Mouse (Mus musculus): ENCODE results near the gene Nup133. TPM values are rescaled to one million over a fixed set of nuclear protein-coding genes. Genes with fewer than 3 reads are reported as not detected.

Nup133 gene
- total RNA-seq, 4 experiments from 2014 or later: 23.7 to 29.5 (median 26.1) TPM

DNA sequence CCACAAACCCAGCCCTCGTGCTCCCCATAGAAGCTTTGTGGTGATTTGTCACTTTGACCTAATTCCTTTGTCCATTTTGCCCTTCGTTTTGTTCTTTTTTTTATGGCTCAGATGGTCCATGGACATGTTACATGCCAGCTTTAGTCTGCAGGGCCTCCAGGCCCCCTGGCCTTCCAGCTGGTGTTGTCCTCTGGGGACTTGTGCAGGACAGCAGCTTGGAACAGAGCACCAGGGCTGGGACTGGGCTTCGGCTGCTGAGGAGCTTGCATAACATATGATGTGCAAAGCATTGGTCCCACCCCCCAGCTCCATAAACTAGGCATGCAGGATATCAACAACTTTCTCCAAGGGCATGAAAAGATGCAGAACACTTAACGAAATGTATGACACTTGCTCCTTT is 59.3 kb downstream of the Nup133 start:
- DNase-seq (ENCODE audit: low spot score in 2 of 2): no peak

DNA sequence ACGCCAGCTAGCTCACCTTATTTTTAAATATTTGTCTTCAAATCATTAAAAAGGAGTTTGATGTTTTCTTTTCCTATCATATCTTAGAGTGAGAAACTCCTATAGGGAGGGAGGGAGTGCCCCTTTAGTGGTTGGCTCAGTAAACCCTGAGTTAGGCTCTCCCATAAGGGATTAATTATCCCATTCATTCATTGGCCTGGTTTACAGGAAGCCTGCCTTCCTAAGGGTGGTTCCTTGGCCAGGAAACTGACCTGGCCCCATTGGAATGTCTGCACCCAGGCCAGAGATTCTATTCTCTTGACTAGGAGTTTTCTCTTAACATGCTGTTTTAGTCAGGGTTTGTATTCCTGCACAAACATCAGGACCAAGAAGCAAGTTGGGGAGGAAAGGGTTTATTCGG is 61.1 kb downstream of the Nup133 start:
- no peak for DNase-seq (ENCODE audit: low spot score in 2 of 2)

DNA sequence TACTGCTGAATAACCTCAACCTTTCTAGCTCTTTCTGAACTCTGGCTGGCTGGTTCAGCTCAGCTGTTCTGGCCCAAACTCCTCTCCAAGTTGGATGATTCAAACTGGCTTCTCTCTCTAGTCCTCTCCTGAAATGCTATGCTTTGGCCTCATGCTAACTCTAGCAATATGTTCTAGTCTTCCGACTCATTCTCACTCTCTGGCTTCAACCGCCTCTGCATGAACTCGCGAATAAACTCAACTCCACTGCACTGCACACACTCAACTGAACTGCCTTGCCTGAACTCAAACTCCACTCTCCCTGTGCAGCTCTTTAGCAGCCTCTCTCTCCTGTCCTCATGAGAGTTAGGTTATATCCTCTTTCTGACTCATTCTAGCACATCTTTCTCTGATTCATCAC is 61.9 kb downstream of the Nup133 start:
- no peak for DNase-seq (ENCODE audit: low spot score in 2 of 2)

DNA sequence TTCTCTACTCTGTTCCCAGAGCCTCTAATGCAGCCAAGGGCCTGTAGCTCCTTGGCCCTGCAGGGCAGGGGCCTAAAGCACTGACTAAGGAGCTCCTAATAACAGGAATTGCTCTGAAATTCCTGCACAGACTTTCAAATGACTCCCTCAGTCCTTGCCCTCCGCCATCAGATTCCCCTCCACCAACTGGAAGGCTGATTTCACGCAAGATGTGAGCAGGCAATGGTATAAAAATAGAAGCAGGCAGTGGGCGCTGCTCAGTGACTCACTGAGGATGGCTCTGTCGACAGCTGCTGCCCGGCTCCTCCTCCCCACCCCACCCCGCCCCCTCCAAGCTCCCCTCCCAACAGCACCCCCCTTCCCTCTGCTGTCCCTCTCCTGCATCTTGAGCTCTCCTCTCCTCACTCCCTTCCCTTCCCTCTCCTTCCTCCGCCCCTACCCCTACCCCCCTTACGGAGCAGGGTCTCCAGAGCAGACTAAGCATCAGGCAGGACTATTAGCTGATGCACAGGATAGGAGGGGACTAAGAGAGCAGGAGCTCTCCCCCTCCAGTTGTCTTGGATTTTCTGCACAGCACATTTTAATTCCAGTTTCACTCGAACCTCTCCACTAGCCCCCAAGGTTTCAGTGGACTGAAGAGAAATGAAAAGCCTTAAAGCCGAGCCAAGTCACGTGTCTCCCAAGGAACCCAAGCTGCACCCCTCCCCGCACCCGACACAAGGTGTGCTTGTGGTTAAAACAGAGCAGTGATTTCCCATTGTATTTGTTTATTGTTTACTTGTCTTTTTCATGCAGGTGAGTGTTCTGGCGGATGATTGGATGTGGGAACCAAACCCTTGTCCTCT is 64.1 kb downstream of the Nup133 start:
- DNase-seq (ENCODE audit: low spot score in 2 of 2): peak in 1 of 2 experiments; percentile 90

DNA sequence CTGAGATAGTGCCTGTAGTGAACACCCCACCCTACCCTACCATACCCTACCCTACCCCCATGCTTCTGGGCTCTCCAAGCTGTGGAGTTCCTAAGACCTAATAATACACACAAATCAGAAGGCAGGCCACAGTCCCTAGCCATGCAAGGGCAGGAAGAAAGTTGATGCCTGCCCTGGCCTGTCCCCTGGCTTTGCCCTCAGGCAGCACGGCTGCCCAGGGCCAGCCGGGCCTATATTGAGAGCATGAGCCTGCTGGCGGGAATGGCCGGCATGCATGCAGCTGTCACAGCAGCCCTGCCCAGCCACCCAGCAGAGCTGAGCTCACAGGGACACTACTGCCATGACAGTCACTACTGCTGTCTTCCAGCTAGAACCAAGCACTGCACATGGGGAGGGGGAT is 66.0 kb downstream of the Nup133 start:
- DNase-seq (ENCODE audit: low spot score in 2 of 2): no peak

DNA sequence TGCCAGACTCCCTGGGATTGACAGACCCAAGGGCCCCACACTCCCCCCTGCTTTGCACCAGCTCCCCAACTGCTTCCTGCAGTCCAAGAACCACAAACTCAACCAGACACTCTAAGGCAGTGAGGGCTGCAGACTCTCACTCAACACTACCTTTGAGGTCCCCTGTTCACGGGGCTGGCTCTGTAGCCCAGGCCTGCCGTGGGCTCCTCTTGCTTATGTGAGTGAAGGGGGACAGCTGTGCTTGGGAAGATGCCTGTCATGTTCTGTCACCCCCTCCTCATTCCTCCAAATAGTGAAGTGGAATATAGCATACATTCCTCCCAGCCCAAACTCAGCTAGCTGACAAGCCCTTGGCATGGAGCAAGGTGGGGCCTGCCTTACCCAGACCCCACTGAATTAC is 66.7 kb downstream of the Nup133 start:
- DNase-seq (ENCODE audit: low spot score in 2 of 2): no peak

DNA sequence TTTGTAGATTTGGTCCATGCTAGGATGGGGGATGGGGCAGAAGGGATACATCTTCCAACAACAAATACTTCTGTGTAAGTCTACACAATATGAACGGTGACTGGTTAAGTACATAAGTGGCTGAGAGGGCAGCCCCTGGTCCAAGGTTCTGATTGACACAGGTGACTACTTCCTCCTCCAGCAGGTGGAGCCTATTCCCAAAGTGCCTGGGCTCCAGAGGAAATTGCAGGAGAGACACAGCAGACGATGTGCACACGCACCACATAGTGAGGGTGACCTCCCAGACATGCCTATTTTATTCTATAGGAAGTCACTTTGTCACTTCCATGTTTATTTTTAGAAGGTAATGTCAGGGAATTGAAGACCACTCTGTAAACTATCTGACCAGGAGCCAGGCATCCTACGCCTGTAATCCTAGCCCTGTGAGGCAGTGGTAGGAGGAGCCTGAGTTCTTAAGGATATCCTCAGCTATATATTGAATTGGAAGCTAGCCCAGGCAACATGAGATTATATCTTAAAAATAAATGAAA is 68.2 kb downstream of the Nup133 start:
- no peak for DNase-seq (ENCODE audit: low spot score in 2 of 2)

DNA sequence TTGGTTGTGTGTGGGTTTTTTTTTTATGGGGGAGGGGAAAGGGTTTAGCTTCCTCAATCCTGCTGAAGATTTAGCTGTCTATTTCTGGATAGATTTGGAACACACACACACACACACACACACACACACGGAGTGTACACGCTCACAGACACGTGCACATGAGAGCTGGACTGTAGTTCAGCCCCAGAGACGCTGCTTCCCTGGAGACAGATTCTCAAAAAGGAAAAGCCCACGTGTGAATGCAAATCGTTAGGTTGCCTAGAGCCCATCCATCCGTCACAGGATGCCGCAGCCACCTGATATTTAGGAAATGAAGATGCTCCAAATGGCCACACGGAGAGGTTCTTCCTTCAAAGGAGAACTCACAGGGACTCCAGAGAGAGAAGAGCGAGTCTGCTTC is 68.8 kb downstream of the Nup133 start:
- DNase-seq (ENCODE audit: low spot score in 2 of 2): peak; percentile 45 to 92

DNA sequence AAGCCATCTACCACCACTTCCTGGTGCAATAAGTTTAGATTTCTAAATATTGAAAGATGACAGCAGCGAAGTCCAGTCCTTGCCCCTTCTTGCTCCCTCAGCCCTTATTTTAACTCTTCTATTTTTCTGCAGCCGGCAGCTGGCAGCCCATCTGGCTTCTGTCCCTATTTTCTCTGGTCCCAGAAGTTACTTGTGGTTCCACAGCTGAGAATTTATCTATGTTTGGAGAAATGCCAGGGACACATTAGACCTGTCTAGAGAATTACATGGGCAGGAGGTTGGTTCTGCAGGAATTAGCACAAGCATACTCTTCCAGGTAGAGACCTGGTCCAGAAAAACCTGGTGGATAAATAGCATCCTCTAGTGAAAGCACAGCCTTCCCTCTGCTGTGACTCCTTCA is 71.2 kb downstream of the Nup133 start:
- DNase-seq (ENCODE audit: low spot score in 2 of 2): no peak

DNA sequence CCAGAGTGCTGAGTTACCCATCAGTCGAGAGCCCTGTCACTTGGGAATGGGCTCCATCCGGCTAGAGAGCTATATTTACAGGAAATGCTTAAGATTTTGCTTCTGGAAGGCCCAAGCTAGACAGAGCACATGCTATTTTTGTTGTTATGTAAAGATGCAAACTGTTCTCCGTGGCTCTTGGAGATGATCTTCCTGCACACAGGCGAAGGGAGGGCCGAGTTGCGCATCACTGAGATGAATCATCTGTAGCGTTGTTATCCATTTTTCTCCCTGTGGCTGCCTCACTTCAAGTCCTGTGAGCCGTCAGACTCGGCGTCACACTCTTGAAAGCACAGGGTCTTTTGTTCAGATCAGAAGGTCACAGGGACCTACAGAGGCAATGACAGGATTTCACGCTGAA is 74.7 kb downstream of the Nup133 start:
- peak in 1 of 2 experiments; percentile 75 for DNase-seq (ENCODE audit: low spot score in 2 of 2)

DNA sequence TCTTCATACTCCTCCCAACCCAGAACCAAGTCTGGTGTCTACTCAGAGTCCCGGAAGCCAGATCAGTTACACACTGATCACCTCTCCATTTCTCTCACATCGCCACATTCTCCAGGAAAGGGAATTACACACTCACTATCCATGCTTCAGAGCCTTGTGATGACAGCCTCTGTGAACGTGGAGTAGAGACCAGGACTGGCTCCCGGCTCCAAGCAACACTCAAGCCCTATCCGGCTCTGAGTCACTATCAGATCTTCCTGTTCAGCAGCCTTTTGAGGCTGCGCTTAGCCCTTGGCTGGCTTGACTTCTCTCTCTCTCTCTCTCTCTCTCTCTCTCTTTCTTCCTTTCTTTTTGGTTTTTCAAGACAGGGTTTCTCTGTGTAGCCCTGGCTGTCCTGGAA is 75.7 kb downstream of the Nup133 start:
- DNase-seq (ENCODE audit: low spot score in 2 of 2): no peak

DNA sequence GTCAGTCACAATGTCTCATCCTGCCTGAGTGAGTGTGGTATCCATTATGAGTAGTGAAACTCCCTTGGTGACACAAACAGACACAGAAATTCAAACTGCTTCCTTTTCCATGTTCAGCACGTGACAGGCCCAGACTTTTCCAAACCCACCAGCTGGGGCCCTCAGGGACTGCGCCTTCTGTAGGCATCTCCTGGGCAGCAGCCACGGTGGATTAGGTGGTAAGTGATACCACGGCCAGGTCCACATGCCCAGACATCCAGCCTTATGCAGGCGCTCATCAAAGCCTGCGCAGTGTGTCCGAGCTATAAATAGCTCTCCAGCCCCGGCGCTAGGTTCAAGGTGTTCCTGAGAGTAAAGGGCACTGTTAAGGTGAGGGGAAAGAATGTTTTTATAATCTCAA is 77.0 kb downstream of the Nup133 start:
- DNase-seq (ENCODE audit: low spot score in 2 of 2): no peak

DNA sequence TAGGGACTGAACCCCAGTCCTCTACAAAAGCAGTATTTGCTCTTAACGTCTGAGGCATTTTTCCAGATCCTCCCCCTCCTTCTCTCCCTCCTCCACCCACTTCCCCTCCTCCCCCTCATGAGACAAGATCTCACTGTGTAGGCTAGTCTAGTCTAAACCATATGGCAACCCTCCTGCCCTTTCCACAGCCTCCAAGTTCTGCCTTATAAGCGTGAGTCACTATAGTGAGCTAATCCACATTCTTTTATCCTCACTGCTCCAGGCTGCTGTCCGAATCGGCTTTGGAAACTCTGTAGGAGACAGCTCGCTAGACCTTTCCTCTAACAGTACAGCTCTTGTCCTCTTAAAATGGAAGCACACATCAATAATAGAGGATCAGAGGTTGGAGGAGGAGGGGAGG is 82.1 kb downstream of the Nup133 start:
- no peak for DNase-seq (ENCODE audit: low spot score in 2 of 2)

DNA sequence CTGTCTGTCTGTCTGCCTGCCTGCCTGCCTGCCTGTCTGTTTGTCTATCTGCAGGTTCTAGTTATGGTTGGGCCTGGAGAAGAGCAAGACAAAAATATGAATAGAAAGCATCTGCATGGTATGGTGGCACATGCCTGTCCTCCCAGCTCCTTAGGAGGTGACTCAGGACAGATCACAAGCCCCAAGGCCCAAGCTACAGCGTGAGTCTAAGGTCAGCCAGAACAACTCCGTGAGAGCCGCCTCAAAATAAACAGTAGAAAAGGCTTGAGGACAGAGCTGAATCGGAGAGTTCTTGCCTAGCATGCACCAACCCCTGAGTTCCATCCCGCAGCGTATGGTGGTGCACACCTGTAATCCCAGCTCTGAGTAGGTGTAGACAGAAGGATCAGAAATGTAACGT is 83.3 kb downstream of the Nup133 start:
- DNase-seq (ENCODE audit: low spot score in 2 of 2): no peak

DNA sequence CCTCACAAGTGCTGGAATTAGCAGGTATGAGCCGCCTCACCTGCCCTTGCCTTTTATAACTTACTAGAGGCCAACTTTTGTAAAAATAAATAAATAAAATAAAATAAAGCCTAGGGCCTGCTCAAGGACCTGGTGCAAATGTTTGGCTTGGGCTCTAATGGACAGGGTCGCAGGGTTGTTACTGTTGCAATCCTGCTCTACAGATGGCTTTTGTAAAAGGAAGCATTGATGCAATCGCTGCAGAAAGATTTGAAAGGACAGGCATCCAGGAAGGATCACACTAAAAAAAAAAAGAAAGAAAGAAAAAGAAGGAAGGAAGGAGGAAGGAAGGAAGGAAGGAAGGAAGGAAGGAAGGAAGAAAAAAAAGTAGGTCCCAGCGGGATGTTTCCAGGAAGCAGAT is 88.7 kb downstream of the Nup133 start:
- no peak for DNase-seq (ENCODE audit: low spot score in 2 of 2)

DNA sequence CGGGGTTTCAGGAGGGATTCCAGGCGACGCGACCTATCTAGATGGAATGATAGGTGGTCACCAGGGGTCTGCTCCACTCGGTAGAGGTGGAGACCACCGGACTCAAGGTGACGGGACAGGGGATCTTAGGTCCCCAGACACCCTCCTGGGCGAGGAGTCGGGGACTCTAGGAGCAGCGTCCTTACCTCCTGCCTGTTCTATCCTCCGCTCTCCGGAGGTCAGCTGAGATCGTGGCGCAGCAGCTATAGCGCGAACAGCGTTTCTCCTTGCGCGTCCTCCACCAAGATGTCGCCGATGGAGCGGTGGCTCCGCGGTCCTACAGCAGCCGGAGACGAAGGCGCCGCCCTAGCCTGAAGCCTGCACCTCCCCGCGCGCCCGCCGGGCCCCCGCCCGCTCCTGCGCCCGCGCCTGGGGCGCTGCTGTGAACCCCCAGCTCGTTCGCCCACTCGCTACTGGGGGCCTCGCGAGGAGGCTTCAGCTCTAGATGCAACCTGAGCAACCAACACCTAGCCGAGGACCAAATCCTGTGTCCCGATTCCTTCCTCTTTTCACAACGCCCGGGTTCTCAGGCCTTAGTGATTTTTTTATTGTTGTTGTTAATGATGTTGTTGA is 89.3 kb downstream of the Nup133 start, which contains the start of gene Ccsap:
TSS of gene Ccsap (minus strand) at position 562 of the 612 bp plus-strand sequence.
- peak; percentile 64 to 73 for DNase-seq (ENCODE audit: low spot score in 2 of 2)

DNA sequence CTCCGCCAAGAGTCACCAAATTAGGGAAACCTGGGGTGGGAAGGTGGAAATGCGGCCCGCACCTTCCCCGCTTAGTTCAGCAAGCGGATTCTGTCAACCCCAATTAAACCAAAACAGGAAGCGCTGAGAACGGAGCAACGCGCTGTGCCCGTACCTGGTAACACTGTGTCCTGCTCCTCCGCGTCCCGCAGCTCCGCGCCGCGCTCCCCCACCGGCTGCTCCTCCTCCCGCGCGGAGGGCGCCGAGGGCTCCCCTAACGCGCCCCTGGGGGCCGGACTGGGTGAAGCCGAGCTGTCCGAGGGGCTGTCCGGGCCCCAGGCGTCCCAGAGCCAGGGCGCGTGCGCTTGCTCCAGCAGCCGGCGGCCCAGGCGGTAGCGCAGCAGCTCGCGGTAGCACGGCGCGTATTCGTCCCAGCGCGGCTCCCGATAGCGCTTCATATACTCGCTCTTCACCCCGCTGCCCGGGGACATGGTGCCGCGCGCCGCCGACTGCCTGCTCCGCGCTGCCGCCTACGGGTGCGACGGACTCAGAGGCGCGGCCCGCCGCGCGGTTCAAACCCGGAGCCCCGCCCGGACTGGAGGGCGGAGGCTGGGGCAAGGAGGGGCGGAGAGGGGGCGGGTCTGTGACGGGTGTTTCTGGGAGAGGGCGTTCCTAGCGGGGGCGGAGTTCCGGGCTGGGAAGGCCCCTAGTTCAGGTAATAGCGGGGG is 90.0 kb downstream of the Nup133 start:
- DNase-seq (ENCODE audit: low spot score in 2 of 2): peak; percentile 78 to 91

DNA sequence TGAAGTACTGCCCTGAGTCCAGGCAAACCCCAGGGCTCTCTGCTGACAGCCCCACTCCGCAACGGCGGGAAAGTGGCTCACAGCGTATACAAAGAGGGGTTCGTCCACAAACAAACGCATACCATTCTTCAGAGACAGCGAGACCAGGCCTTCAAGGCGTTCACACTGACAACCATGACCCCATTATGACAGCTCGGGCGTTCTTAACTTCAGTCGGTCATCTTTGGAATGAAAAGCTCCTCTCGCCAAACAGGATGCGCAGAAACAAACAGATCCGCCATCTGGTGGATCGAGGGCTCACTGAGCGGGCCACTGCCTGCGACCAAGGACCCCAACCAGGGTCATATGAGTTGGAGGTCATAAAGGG is 90.5 kb downstream of the Nup133 start:
- DNase-seq (ENCODE audit: low spot score in 2 of 2): no peak

DNA sequence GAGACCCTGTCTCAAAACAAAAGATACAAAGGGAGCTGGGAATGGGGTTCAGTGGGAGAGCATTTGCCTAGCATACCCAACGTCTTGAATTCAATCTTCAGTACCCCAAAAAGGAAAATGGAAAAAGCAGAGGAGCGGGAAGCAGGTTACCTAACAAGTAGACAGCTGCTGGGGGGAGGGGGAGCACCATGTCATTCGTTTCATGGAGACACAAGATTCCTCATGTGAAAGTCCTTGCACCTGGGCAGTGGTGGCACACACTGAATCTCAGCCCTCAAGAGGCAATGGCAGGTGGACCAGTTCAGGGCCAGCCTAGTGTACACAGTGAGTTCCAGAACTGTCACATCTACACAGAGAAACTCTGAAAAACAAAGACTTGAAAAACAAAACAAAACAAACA is 91.7 kb downstream of the Nup133 start:
- no peak for DNase-seq (ENCODE audit: low spot score in 2 of 2)

DNA sequence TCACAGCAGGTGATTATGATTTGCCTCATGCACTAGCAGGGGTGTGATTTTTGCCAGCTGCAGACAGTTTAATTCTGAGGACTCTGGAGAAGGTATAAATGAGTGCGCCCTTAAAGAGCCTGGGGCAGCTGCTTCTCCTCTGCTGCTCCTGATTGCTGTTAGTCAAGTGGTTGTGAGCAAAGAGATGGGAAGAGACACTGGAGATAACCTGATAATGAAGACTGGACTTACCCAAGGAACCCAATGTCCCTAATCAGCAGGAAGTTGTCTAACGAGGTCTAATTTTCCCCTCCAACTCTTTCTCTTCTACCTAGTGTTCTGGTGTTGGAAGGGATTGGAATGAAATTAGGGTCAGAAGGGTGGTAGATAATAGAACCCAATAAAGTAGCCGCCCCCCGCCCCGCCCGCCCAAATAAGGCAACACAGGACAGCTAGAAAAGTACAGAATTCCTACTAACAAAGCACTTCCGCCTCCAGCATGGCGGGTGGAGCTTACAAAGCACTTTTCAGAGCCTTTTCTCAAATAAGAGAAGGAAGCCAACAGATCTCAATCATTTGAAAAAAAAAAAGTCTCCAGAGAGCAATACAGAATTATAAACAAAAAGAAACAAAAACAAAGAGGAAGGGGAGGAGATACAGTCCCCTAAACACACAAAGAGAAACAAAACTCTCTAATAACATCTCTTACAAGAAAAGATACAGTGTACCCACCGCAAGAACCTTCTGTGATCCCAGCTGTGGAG is 94.2 kb downstream of the Nup133 start:
- DNase-seq (ENCODE audit: low spot score in 2 of 2): no peak

DNA sequence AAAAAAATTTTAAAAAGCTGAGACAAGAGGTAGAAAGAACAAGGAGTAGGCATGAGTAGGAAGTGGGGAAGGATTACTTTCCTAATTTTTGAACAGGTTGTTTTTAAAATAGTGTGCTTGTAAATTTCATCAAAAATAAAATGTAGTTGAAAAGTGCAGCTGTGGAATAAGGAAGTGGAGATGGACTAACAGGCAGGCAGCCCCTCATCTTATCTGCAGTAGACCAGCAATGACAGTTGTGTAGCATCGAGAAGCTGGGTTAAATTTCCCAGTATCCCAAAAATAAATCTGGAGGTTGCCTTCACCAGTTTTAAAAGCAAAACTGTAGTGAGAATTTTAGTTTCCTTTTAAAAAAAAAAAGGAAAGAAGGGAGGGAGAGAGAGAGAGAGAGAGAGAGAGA is 94.8 kb downstream of the Nup133 start:
- no peak for DNase-seq (ENCODE audit: low spot score in 2 of 2)

DNA sequence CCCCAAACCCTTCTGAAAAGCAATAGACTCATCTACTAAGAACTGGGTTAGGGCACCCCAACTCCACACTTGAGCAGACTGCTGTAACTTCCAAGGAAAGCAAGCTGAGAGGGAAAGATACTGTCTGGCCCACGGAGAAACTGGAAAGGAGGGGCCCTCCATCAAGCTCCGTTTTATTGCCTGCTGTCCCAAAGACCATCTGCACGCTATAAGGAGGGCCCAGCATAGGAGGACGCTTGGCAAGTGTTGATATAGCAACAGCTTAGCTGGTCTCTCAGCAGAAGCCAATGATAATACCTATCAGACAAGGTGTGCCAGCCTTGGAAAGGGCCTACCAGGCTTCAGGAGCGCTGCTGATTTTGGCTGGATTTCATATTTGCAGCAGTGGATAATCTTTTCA is 97.5 kb downstream of the Nup133 start:
- no peak for DNase-seq (ENCODE audit: low spot score in 2 of 2)

Data from left cerebral cortex, adult 8-10 months (tissue).